Comparison of ENCODE assay signal across 24 mouse cellular contexts in genomic region chr16:13807616-13808015, GRCm38 (mm10).
"Had no signal": no experiment of that assay in that cellular context is flagged by ENCODE, and none has a peak within 500 bp of the region (broad histone marks: within the 10 kb centered on the region; RNA-seq: fewer than 3 reads in every experiment).

No protein-coding gene starts in this region.

- DNase-seq: gastrocnemius, postnatal 14 days; gastrocnemius, postnatal 36 days; heart, adult 11 months; heart, adult 2 months; heart, postnatal 14 days; heart, postnatal 36 days; kidney, adult 11 months; kidney, adult 2 months; kidney, adult 9 months; kidney, postnatal 14 days; kidney, postnatal 36 days; layer of hippocampus, adult 9-11 months; layer of hippocampus, postnatal 36 days; left cerebral cortex, postnatal 4 days had no signal

- H3K9ac ChIP-seq: heart, embryonic 13.5 days; heart, embryonic 15.5 days; hindbrain, embryonic 13.5 days; hindbrain, embryonic 15.5 days; kidney, embryonic 15.5 days; limb, embryonic 13.5 days had no signal

- H3K4me1 ChIP-seq: heart, embryonic 13.5 days; heart, embryonic 15.5 days; hindbrain, embryonic 13.5 days; hindbrain, embryonic 15.5 days; kidney, embryonic 15.5 days; limb, embryonic 13.5 days had no signal

- H3K27ac ChIP-seq: heart, adult 2 months; heart, embryonic 13.5 days; heart, embryonic 15.5 days; hindbrain, embryonic 13.5 days; hindbrain, embryonic 15.5 days; hindbrain, postnatal 0 days; kidney, embryonic 15.5 days; kidney, postnatal 0 days; limb, embryonic 13.5 days had no signal

- H3K9me3 ChIP-seq: heart, embryonic 13.5 days; heart, embryonic 15.5 days; hindbrain, embryonic 13.5 days; hindbrain, embryonic 15.5 days; kidney, embryonic 15.5 days; limb, embryonic 13.5 days had no signal

- H3K4me2 ChIP-seq: heart, embryonic 11.5 days; heart, embryonic 13.5 days; heart, embryonic 15.5 days; hindbrain, embryonic 13.5 days; hindbrain, embryonic 15.5 days; kidney, embryonic 15.5 days; limb, embryonic 13.5 days had no signal

- H3K27me3 ChIP-seq: heart, embryonic 13.5 days; heart, embryonic 15.5 days; hindbrain, embryonic 13.5 days; hindbrain, embryonic 15.5 days; kidney, embryonic 15.5 days; limb, embryonic 13.5 days had no signal

- H3K4me3 ChIP-seq: heart, adult 2 months; heart, embryonic 13.5 days; heart, embryonic 15.5 days; hindbrain, embryonic 13.5 days; hindbrain, embryonic 15.5 days; kidney, embryonic 15.5 days; limb, embryonic 13.5 days had no signal

- ATAC-seq: forebrain, embryonic 16.5 days; hindbrain, postnatal 0 days had no signal
